Mouse (Mus musculus): ENCODE results near the gene Hist1h3c.

- TF ChIP-seq FOSL1 (IDR thresholded peaks at IDR 0.05; ENCODE audit: insufficient read depth, low read length, poor library complexity, severe bottlenecking) (no peak), CTCF (IDR thresholded peaks at IDR 0.05; ENCODE audit: control insufficient read depth, insufficient read depth, insufficient read length) (no peak), MAX (IDR thresholded peaks at IDR 0.05) (no peak), USF1 (IDR thresholded peaks at IDR 0.05; ENCODE audit: low read depth) (no peak), CEBPB (IDR thresholded peaks at IDR 0.05; ENCODE audit: low read depth) (no peak)
Measured at GRCm38 (mm10) chr13:23709714-23710373, 35.6 kb downstream of the Hist1h3c start.
